Mouse (Mus musculus): Measurements from ENCODE around the gene Zbtb8a. TPM values are rescaled to one million over a fixed set of nuclear protein-coding genes. Genes with fewer than 3 reads are reported as not detected.

Gene Zbtb8a
- polyA plus RNA-seq, 2 experiments from 2014 or later = 4.4 to 5.3 TPM

DNA sequence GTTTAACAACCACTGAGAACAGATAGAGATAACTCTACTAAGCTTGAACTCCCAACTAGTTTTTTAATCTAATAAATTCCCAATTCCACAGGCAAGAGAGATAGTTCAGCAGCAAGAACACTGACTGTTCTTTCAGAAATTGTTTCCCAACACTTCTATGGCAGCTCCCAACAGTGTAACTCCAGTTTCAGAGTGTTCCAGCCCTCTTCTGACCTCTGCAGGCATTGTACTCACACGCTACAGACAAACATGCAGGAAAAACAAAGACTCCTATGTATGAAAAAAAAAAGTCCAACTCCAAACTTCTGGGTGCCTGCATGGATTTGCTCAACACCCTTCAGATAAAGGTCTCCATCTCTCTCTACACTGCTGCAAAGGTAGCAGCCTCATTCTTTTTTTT lies 45.1 kb downstream of the Zbtb8a start:
- no peak for ATAC-seq

DNA sequence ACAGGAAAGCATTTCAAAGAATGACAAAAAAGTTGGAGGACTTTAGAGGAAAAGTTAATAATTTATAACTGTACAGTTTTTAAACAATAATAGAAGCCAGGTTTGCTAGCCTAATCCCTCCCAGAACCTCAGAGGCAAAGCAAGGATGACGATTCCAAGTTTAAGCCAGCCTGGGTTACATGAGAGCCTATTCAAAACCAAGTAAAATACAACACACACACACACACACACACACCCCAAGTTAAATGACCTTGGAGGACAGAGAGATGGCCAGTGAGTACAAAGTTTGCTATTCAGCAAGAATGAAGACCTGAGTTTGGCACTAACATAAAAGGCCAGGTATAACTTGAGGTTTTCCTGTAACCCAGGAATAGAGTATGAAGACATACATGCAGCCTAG lies 51.7 kb downstream of the Zbtb8a start:
- no peak for ATAC-seq

DNA sequence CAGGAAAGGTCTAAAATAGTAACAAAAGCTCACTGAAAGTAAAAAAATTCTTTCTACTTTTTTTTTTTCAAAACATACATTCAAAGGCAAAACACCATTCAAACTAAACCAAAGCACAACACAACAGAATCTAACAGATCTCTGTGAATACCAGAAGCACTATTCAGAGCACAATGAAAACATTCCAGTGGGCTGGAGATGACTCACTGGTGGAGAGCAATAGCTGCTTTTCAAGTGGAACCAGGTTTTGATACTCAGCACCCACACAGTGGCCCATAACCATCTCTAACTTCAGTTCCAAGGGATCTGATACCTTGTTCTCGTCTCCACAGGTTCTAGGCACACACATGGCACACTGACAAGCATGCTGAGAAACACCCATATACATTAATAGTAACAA lies 53.2 kb downstream of the Zbtb8a start:
- ATAC-seq = no peak

DNA sequence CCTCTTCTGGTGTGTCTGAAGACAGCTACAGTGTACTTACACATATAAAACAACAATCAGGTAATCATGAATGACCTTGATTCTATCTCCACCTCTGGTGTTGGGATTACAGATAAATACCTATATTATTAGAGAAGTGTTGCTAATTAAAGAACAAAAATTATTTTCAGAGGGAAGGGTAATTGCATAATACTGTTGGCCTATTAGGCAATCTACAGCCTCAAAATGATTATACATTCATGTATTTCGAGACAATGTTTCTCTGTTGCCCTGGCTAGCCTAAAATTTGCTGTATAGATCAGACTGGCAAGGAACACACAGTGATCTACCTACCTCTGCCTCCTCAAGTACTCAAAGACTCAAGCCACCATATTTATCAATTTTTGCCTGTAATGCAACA lies 54.4 kb downstream of the Zbtb8a start:
- ATAC-seq = no peak

DNA sequence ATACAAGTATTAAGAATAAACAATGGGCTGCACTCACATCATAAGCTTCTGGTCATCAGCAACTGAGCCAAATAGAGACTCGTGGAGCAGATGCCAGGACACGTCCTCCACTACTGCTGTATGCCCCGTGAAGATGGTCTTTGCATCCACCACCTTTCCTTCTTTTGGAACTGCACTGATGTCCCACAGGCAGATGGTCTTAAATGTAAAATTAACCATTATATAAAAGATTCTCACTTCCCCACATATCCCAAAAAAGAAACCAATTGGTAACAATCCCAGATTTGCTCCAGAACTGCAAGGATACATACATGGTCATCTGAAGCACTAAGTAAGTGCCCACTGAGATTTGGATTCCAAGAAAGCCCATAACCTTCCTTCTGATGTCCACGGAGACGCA lies 55.9 kb downstream of the Zbtb8a start:
- ATAC-seq = no peak

DNA sequence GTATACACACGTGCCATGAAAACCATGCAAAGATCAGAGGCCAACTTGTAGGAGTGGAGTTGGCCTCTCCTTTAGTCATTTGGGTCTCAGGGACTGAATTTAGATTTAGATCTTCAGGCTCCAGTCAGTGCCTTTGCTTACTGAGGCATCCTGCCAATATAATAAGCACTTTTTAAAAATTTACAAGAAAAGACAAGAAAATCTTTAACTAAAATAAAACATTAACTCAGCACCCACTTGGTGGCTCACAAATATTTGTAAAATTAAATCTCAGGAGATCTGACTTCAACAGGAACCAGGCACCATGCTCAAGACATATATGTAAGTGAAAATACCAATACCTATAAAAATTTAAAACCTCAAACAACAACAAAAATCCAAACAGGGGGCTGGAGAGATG lies 57.0 kb downstream of the Zbtb8a start:
- ATAC-seq = no peak

DNA sequence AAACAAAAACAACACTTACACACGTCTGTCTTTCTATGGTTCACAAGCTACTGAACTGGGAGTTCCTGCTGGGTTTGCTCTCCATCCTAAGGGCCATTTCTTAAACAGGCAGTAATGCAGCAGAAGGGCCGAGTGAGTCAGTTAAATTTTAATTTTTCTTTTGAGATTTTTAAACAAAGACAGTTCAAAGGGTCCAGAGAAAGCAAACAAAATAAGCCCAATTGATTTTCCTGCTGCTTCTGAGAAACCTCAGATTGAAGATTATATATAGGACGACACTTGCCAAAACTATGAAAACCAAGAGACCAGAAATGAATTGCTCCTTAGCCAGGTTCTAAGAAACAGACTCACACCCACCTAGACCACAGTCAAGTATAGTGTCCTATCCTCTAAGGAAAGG lies 64.0 kb downstream of the Zbtb8a start:
- no peak for ATAC-seq

DNA sequence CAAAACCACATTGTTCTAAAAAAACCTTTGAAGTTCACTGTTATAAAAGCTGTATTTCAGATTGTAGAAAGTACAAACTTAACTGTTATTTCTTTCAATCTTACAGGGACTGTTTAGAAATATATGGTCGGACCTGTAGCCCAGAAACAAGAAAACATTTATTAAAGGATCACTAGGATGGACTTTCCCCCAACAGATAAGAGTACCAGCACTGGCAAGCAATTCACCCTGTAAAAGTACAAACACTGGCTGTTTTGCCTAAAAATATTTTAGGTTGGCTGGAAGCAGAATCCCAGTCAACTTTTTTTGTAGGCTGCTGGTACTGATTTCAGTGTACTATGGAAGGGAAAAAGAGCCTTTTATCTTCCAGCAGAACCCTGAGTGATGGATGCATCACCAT lies 70.0 kb downstream of the Zbtb8a start:
- ATAC-seq = no peak

DNA sequence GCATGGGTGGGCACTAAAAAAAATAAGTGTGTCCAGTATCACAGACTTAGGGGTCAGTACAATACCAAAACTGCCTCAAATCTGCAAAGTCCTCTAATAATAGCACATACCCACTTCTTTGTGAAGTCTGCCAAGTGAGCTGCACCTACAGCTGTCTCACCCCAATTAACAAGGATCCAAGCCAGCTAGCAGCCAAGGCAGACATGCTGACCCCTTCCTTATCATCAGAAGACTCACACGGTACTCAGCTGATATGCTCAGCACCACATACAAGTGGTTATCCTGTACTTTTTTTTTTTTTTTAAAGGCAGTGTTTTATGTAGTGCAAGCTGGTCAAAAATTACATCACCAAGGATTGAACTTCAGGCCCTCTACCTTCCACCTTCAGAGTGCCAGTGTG lies 73.6 kb downstream of the Zbtb8a start:
- no peak for ATAC-seq

DNA sequence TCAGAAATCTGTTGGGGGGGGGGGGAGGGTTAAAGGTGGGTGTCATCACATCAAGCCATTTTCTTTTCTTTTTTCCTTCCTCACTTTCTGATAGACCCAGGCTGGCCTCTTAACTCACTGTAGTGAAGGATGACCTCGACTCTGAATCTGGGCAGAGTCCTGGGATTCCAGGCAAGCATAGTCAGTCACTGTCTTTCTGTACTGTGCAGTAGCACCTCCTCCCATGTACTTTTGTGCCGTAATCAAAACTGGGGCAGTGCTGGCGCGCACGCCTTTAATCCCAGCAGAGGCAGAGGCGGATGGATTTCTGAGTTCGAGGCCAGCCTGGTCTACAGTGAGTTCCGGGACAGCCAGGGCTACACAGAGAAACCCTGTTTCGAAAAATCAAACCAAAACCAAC lies 74.1 kb downstream of the Zbtb8a start:
- ATAC-seq = no peak

Other genes with a start within 250 kb of the Zbtb8a start
- gene Fndc5, start 241.1 kb downstream of the Zbtb8a start, polyA plus RNA-seq (2017; shearing (Covaris generic)) = under 1 TPM; 0.28 to 0.56 TPM
- 10 to 100 TPM; 24.4 to 26.3 TPM for gene S100pbp, start 188.4 kb downstream of the Zbtb8a start, polyA plus RNA-seq (2017; shearing (Covaris generic))
- 10 to 100 TPM; 26.3 to 28.5 TPM for gene Yars, start 188.4 kb downstream of the Zbtb8a start, polyA plus RNA-seq (2017; shearing (Covaris generic))
- gene C77080, start 116.7 kb downstream of the Zbtb8a start, polyA plus RNA-seq (2017; shearing (Covaris generic)) = under 1 TPM; 0.20 TPM
- gene Sync, start 90.5 kb downstream of the Zbtb8a start, polyA plus RNA-seq (2017; shearing (Covaris generic)) = under 1 TPM; 0.46 to 0.48 TPM
- gene Rbbp4, start 42.7 kb downstream of the Zbtb8a start, polyA plus RNA-seq (2017; shearing (Covaris generic)) = 100 to 1,000 TPM; 309 to 413 TPM
- gene Zbtb8os, start 42.4 kb downstream of the Zbtb8a start, polyA plus RNA-seq (2017; shearing (Covaris generic)) = 100 to 1,000 TPM; 117 TPM
- not detected for gene Zbtb8b, start 62.7 kb upstream of the Zbtb8a start, polyA plus RNA-seq (2017; shearing (Covaris generic))
- gene Bsdc1, start 83.5 kb upstream of the Zbtb8a start, polyA plus RNA-seq (2017; shearing (Covaris generic)) = 10 to 100 TPM; 22.7 to 24.8 TPM
- not detected for gene Tssk3, start 112.9 kb upstream of the Zbtb8a start, polyA plus RNA-seq (2017; shearing (Covaris generic))
- not detected for gene Fam229a, start 113.1 kb upstream of the Zbtb8a start, polyA plus RNA-seq (2017; shearing (Covaris generic))
- gene Marcksl1, start 135.5 kb upstream of the Zbtb8a start, polyA plus RNA-seq (2017; shearing (Covaris generic)) = 1 to 10 TPM; 3.6 to 3.8 TPM
- gene Hdac1, start 164.6 kb upstream of the Zbtb8a start, polyA plus RNA-seq (2017; shearing (Covaris generic)) = 100 to 1,000 TPM; 225 to 283 TPM
- 1,000 to 10,000 TPM; 1,301 to 1,674 TPM for gene Lck, start 195.5 kb upstream of the Zbtb8a start, polyA plus RNA-seq (2017; shearing (Covaris generic))
- 1 to 10 TPM; 1.3 to 1.6 TPM for gene Fam167b, start 200.4 kb upstream of the Zbtb8a start, polyA plus RNA-seq (2017; shearing (Covaris generic))
- 100 to 1,000 TPM; 377 to 435 TPM for gene Eif3i, start 222.5 kb upstream of the Zbtb8a start, polyA plus RNA-seq (2017; shearing (Covaris generic))
- gene Tmem234, start 222.6 kb upstream of the Zbtb8a start, polyA plus RNA-seq (2017; shearing (Covaris generic)) = 100 to 1,000 TPM; 296 to 341 TPM
- gene Dcdc2b, start 236.1 kb upstream of the Zbtb8a start, polyA plus RNA-seq (2017; shearing (Covaris generic)) = 1 to 10 TPM; 2.9 to 3.3 TPM
- gene Iqcc, start 241.0 kb upstream of the Zbtb8a start, polyA plus RNA-seq (2017; shearing (Covaris generic)) = 10 to 100 TPM; 48.2 to 51.8 TPM
- gene Ccdc28b, start 245.8 kb upstream of the Zbtb8a start, polyA plus RNA-seq (2017; shearing (Covaris generic)) = 10 to 100 TPM; 36.2 to 40.4 TPM

Measured in activated CD4-positive, CD25-positive, alpha-beta regulatory T cell, adult 4 months (primary cell).